Mouse (Mus musculus): Measurements from ENCODE around the gene Tex14.
"Not testable (repeated sequence)": the region's sequence is repeated elsewhere in the genome, so short reads cannot be mapped to it uniquely, and the experiment has no call there.

Gene Tex14

GRCm38 (mm10) chr11:87448476-87449199 lies 43.8 kb downstream of the Tex14 start:
- DNase-seq: not testable (repeated sequence)

GRCm38 (mm10) chr11:87449200-87449547 lies 44.3 kb downstream of the Tex14 start:
- DNase-seq: no peak

GRCm38 (mm10) chr11:87449847-87450246 lies 45.0 kb downstream of the Tex14 start:
- not testable (repeated sequence) for DNase-seq

GRCm38 (mm10) chr11:87452779-87453178 lies 47.9 kb downstream of the Tex14 start:
- DNase-seq: not testable (repeated sequence)

GRCm38 (mm10) chr11:87453216-87454034 lies 48.6 kb downstream of the Tex14 start:
- DNase-seq: no peak

- DNase-seq: no peak
Measured at GRCm38 (mm10) chr11:87454035-87454690, 49.3 kb downstream of the Tex14 start.

GRCm38 (mm10) chr11:87455573-87455972 lies 50.7 kb downstream of the Tex14 start:
- DNase-seq: no peak

- DNase-seq: no peak
Measured at GRCm38 (mm10) chr11:87455984-87456383, 51.1 kb downstream of the Tex14 start.

GRCm38 (mm10) chr11:87460566-87460965 lies 55.7 kb downstream of the Tex14 start:
- no peak for DNase-seq

GRCm38 (mm10) chr11:87461780-87462460 lies 57.1 kb downstream of the Tex14 start:
- peak; percentile 81 for DNase-seq

- DNase-seq: no peak
Measured at GRCm38 (mm10) chr11:87462461-87463242, 57.8 kb downstream of the Tex14 start.

- DNase-seq: no peak
Measured at GRCm38 (mm10) chr11:87463243-87463540, 58.3 kb downstream of the Tex14 start.

GRCm38 (mm10) chr11:87463792-87464430 lies 59.0 kb downstream of the Tex14 start:
- DNase-seq: not testable (repeated sequence)

GRCm38 (mm10) chr11:87465990-87466593 lies 61.2 kb downstream of the Tex14 start:
- DNase-seq: no peak

- no peak for DNase-seq
Measured at GRCm38 (mm10) chr11:87467491-87468277, 62.8 kb downstream of the Tex14 start.

GRCm38 (mm10) chr11:87468278-87468655 lies 63.4 kb downstream of the Tex14 start:
- no peak for DNase-seq

- DNase-seq: no peak
Measured at GRCm38 (mm10) chr11:87468706-87469315, 63.9 kb downstream of the Tex14 start.

GRCm38 (mm10) chr11:87470807-87471698 lies 66.2 kb downstream of the Tex14 start:
- peak; percentile 56 for DNase-seq

GRCm38 (mm10) chr11:87471699-87471997 lies 66.8 kb downstream of the Tex14 start:
- not testable (repeated sequence) for DNase-seq

All from cerebellum, adult 11 months (tissue).